Mouse (Mus musculus): ENCODE measurements around the gene Tmem151b.

DNA sequence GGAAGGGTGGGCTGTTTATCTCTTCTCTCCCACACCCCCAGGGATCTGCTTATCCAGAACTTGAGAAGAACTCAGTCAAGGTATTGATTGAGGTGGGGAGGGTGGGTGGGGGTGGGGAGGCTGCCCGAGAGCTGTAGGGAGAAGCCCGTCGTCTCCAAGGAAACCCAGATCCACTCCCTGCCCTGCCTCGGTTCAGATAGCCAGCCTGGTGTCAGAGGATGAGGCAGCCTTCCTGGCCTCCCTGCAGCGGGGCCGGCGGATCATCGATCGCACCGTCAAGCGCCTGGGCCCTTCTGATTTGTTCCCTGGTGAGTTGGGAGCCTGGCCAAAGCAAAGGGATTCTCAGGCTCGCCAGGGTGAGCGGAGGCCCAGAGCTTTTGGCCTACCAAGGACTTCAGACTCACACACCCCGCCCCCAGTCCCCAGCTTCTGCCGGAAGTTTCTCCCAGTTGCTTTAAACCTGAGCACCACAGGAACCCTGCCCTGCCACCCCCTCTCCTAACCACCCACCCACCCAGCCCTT lies 34.2 kb downstream of the Tmem151b start:
- TF ChIP-seq CTCF (conservative IDR thresholded peaks at IDR 0.05; ENCODE audit: low read length) (no peak), POU5F1 (IDR thresholded peaks at IDR 0.05; ENCODE audit: borderline replicate concordance, low read length) (no peak)
